Comparison of ENCODE assay signal across 24 mouse cellular contexts in the genomic region with DNA sequence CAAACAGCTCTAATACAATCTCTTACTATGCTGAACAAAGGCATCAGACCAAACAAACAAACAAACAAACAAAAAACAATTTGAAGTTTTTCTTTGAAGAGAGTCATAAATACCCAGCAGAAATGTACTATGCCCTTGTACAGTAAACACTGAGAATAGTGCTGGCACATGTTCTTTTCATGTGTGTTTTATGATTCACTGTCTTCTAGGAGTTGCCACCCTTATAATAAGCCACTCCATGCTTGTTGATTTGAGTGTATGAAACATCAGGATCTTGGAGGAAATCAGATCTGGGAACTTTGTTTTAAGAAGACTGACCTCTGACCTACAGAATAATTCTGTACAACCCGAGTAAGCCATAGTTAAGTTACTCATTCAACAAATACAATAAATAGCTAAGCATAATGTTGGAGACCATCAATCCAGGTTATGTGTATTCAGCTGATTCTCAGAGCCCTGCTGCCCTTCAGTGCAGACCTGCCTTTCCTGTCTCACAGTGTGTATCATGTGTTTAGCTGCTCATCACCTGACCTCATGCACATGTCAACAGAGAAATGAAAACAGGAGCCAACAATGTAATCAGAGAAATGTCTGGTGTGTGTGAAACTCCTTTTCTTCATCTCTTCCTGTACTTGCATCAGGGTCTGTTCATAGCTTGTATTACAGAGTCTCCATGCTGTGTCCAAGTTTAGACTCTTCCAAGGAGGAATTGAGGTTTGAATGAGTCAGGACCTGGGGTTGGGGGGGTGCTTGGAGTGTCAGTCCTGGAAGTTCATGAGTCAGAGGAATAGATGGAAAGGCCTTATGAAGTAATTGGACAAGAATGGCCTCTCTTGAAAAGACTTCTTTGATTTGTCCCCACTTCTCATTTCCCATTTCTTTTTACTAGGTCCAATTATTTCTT.
"Had no signal": no experiment of that assay in that cellular context is flagged by ENCODE, and none has a peak within 500 bp of the region (broad histone marks: within the 10 kb centered on the region; RNA-seq: fewer than 3 reads in every experiment).

No protein-coding gene starts in this region.

- H3K27me3 ChIP-seq: limb, embryonic 15.5 days; midbrain, embryonic 13.5 days had no signal

- H3K9me3 ChIP-seq: limb, embryonic 12.5 days; limb, embryonic 15.5 days; megakaryocyte, embryonic 14.5 days; midbrain, embryonic 10.5 days; midbrain, embryonic 13.5 days had no signal

- H3K4me2 ChIP-seq: limb, embryonic 12.5 days; limb, embryonic 15.5 days; liver, embryonic 11.5 days; lung, embryonic 14.5 days; midbrain, embryonic 13.5 days had no signal

- H3K27ac ChIP-seq: left cerebral cortex, adult 2 months; limb, embryonic 12.5 days; limb, embryonic 15.5 days; liver, embryonic 14.5 days; macrophage; midbrain, embryonic 10.5 days; midbrain, embryonic 13.5 days had no signal

- H3K4me3 ChIP-seq: left cerebral cortex, adult 2 months; limb, embryonic 12.5 days; limb, embryonic 15.5 days; megakaryocyte, embryonic 14.5 days; midbrain, embryonic 10.5 days; midbrain, embryonic 13.5 days; myocyte had no signal

- H3K9ac ChIP-seq: limb, embryonic 12.5 days; limb, embryonic 15.5 days; liver, embryonic 14.5 days; liver, postnatal 0 days; lung, embryonic 14.5 days; midbrain, embryonic 13.5 days had no signal

- H3K4me1 ChIP-seq: megakaryocyte, embryonic 14.5 days; midbrain, embryonic 10.5 days had no signal

- DNase-seq: kidney, adult 18-20 months; kidney, postnatal 10 days; kidney, postnatal 36 days; layer of hippocampus, postnatal 36 days; left cerebral cortex, postnatal 4 days; liver, postnatal 0 days; lung, embryonic 14.5 days; retina, postnatal 1 day; right cerebral cortex, postnatal 25 days; thymus, adult 2 months; thymus, postnatal 14 days; thymus, postnatal 4 days had no signal

- ATAC-seq: liver, postnatal 0 days; lung, postnatal 0 days; midbrain, embryonic 13.5 days; midbrain, embryonic 16.5 days had no signal

- H3K36me3 ChIP-seq: limb, embryonic 12.5 days; limb, embryonic 15.5 days; midbrain, embryonic 10.5 days; midbrain, embryonic 13.5 days had no signal
